Mouse (Mus musculus): Measurements from ENCODE around the gene Gm37596.
"Not testable (repeated sequence)": the region's sequence is repeated elsewhere in the genome, so short reads cannot be mapped to it uniquely, and the experiment has no call there.

The Gm37596 gene

DNA sequence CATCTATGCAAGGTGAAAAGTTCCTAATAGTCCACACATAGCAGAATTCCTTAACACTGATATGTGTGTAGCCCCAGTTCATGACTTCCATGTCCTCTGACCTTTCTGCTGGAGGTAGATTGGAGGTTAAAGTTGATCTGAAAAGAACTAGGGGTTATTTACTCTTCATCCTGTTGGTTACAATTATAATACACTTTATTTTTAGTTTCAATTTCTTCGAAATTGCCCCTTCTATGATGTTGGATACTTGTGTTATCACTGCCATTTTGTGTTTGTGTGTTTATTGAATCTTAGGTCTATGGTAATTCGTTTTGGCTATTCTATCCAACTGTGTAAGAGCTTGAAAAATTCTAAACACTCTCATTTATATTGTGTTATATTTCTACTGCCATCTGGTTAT, at the start of gene Gm37596:
Gm37596 (minus strand) TSS at position 101 of the 400 bp plus-strand sequence.
- in situ Hi-C loops (cut with MseI, MboI): not testable (repeated sequence)

DNA sequence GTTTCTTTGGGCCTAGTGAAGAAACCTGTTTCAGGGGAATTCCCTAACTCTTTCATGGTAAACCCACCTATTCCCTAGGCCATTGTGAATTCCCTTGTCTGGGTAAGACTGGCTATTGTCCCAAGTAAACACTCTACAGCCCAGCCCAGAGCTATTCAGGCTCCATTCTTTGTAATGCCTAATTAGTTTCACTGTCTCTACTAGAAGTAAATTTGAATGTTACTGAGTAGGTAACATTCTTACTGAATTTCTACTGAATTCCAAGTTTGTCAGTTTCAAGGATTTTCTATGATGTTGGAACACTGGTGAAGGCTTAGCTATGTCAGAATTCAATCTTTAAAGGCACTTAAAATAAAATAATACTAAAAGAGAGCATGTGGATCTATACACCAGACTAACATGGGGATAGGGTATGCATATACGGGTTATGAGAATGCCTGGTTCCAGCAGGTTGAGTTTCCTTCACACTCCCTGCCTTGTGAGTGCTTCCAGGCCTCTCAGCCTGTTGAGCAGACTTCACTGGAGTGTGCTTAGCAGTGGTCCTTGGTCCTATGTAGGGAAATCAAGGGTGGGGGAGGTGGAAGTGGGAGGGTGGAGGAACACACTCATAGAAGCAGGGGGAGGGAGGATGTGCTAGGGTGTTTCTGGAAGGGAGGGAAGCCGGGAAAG, 16.2 kb upstream of the Gm37596 start:
- in situ Hi-C loops (cut with MseI, MboI): not testable (repeated sequence)

DNA sequence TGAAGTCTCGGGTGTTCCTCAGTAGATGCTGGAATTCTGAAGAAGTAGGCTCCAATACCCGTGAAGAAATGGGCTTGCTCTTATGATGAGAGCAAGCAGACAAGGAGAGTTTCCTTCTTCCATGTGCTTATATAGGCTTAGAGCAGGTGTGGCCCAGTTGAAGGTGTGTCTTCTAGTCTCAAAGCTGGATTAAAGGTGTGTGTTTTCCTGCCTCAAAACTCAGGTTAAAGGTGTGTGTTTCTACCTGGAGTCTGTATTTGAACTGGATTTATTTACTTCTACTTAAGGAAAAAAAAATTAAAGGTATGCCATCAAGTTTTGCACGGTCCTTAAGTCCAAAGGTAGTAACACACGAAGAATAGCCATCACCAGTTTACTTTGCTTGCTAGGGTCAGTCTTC, 16.7 kb downstream of the Gm37596 start, which contains the start of gene Tdpoz1:
Tdpoz1 (minus strand) TSS at position 101 of the 400 bp plus-strand sequence.
- in situ Hi-C loops (cut with MseI, MboI): not testable (repeated sequence)

DNA sequence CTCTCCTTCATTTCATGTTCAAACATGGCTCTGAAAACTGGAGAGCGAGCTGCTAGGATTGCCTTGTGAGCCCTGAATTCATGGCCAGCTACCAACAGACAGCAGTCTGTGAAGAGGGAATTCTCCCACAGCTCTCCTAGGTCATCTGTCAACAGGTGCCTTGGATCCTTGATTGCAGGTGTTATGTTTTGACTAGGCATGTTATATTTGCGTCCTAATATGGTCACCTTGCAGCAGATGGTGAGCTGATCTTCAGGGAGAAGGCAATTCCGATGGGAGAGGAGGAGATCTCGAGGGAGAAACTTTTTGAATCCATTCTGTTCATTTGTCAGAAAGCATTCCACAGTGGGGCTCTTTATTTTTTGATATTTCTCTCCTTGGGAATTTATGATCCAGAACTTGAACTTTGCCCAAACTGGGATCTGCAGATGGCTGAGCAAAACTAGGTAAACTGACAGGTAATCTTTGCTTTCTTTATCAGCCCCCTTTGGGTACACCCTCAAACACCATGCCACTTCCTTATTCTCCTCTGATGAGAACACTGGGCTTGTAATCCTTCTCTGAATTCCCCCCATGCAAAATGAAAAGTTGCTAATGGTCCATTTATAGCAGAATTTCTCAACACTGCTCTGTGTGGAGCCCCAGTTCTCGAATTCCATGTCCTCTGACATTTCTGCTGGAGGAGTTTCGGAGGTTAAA, 21.9 kb downstream of the Gm37596 start:
- in situ Hi-C loops (cut with MseI, MboI): not testable (repeated sequence)

DNA sequence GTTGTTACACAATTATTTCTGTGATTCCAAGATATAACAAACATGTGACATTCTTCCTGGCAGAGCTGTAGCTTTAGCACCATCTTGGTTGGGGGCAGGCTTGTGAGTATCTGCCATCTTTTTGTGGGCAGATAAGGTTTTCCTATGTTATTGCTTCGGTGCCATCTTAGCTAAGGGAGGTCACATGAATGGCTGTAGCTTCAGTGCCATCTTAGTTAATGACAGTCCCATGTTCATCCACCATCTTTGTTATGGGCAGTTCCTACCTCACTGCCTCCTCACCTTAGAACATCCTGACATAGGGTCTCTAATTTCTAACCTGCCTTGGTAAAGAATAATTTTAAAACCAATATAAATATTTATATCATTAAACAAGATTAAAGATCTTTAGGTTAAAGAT, 38.6 kb downstream of the Gm37596 start:
- in situ Hi-C loops (cut with MseI, MboI): no loop called here

DNA sequence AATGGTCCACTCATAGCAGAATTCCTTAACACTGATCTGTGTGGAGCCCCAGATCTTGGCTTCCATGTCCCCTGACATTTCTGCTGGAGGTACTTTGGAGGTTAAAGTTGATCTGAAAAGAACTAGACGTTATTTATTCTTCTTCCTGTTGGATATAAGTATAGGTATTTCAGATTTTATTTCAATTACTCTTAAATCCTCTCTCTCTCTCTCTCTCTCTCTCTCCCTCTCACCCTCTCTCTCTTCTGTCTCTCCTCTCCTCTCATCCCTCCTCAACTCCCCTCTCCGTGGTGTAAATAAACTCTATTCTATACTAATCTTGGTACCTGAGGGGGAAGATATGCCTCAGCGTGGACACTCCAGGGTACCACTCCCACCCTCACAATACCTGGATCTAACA, 40.3 kb downstream of the Gm37596 start, which contains the start of gene Tdpoz2:
Tdpoz2 (minus strand) TSS at position 101 of the 400 bp plus-strand sequence.
- in situ Hi-C loops (cut with MseI, MboI): no loop called here

Measured in mouse trophoblast stem cell (cell line).